Mouse (Mus musculus) mouse trophoblast stem cell (cell line): ENCODE data around the gene Coq6.
"Not testable (repeated sequence)": the region's sequence is repeated elsewhere in the genome, so short reads cannot be mapped to it uniquely, and the experiment has no call there.

Experiments used
- in situ Hi-C, 2 experiments: fragments of 300-500 bp; cut with MseI, MboI; formaldehyde crosslinking; loops; 2 replicates in 1 of 2; 3 replicates in 1 of 2; pipeline ENCODE4 v1.15.1; 2025

Gene Coq6

DNA sequence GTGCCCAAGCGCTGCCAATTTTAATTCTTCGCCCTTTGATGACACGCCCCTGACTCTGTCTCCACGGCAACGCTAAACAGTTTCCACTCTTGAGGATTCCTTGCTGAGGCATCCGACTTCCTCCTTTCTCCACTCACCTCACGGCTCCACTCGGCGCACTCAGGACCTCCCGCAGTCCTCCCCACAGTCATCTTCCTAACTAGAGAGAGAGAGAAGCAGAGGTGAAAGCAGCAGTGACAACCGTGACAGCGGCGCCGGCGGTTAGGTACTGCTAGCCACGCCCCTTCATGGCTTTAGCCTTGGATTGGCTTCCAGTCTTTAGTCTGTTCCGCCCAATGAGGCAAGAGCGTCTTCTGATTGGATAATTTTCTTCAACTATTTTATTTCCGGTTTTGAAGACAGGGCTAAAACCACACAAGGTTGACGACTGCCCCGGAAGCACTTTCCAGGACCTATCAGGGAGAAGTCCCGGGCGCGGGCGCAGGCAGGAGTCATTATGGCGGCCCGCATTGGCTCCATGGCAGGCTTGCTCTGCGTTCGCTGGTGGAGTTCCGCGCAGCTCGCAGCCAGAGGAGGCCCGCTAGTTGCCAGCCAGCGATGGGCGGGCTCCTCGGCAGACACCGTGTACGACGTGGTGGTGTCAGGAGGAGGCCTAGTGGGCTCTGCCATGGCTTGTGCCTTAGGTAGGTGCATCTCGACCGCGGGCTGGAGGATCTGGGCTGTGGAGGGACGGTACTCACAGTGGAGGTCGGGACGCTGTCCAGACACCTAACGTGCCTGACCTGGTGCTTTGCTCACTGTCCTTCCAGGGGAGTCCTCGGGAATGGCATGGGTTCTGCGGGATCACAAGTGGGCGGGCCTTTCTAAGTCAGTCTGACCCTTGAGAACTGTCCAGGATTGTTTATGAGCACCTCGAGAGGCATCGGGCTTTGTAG lies at the start of gene Coq6, which contains the start of gene Fam161b:
Gene Coq6, plus strand, starts transcription at position 103 of the 935 bp plus-strand sequence.
Gene Fam161b, minus strand, starts transcription at position 279 of the 935 bp plus-strand sequence.
- in situ Hi-C loops, result no loop called here

DNA sequence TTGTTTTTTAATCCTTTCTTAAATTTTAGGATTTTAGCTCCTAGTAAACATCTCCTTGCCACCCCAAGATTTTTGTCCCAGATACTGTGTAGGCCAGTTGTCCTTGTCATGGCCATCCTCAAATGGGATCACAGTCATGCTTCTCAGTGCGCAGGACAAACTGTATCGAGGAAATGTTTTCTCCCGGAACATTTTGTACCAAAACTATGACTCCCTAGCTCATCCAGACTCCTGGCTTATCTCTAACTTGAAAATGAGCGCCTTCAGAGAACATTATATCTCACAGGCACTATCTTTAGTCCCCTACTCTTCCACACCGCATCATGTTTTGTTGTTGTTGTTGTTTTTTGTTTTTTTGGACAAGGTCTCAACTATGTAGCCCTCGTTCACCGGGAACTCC lies 45.5 kb upstream of the Coq6 start:
- in situ Hi-C loops, result no loop called here

DNA sequence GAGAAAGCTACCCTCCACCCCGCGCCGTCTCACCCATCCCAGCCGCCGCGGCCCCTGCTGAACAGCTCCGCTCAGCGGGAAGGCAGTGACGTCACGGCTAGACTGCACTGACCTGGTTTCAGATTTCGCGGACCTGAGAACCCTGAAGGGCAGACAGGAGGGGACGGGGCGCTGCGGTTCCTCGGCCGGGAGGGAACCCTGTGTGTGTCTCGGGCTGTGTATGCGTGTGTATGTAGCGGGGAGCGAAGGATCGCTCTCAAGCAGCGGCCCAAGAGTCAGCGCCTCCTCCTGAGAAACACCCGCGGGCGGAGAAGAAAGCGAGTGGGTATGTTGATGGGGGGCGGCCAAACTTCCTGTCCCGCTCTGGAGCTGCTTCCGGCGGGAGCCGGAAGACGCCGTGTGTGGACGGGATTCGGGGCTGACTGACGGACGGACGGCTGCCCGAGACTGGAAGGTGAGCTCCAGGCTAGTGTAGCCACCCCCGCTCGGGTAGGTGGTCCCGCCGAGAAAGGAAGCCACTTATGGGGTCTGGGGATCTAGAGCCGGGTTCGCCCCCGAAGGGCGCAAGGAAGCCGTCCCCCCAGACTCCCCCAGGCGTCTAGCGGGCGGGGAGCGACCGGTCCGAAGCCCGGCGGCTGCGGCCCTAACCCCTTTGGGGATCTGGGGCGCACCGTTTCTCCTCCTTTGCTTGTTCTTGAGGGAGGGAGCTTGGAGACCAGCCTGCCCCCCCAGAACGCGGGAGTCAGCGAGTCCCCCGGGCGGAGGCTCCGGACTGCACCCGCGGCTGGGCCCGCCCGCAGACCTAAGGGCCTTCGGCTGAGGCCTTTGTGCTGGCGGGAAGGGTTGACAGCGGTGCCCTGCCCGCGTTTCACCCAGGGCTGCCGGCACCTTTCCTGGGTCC lies 44.5 kb upstream of the Coq6 start, which contains the start of gene Zfp410:
Gene Zfp410, plus strand, starts transcription at position 132 of the 901 bp plus-strand sequence.
- in situ Hi-C loops, result no loop called here

DNA sequence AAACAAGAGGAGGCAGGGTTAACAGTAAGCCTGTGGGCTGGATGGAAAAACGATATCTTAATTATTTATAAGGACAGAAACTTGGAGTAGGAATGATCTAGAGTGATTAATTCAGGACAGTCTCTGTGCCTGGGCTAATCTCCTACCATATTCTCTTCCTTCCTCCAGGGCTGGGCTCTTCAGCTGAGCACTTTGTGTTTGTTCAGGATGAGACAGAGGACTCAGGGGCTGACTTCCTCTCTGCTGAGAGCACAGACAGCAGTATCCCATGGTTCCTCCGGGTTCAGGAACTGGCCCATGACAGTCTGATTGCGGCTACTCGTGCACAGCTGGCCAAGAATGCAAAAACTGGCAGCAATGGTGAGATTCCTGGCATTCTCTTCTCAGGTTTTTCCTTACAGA lies 34.3 kb upstream of the Coq6 start:
- in situ Hi-C loops, result no loop called here

DNA sequence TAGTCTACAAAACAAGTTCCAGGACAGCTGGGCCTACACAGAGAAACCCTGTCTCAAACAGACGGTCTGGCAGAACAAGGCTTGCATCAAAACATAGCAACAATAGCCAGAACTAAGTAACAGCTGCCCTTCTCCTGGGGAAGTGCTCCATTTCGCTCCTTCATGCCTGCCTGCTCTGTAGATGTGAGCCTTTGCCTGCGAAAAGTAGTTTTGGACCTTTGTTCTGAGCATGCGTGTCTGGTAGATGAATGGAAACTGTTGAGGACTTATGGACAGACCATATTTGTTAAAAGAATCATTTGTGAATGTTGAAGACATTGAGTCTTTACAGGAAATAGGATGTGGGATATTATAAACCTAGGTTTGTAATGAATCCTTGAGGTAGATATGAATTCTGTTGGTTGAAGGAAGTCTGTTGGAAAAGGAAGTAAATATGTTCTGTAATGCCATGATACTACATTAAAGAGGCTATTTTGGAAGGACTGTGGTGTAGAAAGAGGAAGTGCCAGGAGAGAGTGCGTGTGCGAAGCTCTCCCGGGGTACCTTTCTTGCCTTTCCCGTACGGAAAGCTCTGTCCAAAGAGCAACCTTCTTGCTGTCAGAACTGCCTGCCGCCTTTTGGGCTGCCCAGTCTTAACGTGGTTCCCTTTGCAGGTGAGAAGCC lies 24.4 kb upstream of the Coq6 start:
- in situ Hi-C loops, result no loop called here

DNA sequence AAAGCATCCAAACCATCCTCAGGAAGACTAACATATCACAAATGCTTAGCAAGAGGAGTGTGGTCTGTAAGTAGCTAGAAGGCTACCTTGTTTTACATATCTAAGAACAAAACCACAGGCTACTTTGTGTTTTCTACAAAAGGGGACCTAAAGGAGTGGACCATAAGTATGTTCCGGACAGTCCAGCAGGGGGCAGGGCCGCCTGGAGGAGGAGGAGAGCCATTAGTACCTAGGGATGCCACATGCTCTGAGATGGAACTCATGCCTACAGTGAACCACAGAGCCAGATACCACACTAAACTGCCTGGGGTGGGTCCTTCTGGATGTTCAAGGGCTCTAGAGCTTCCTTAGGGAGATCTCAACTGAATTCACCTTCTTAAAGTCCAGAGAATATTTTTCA lies 14.3 kb upstream of the Coq6 start:
- in situ Hi-C loops, result no loop called here

GRCm38 (mm10) chr12:84358699-84359098 lies 2.8 kb upstream of the Coq6 start:
- in situ Hi-C loops, result not testable (repeated sequence)

GRCm38 (mm10) chr12:84362872-84363271 lies 1.4 kb downstream of the Coq6 start:
- in situ Hi-C loops, result no loop called here

GRCm38 (mm10) chr12:84364291-84364690 lies 2.8 kb downstream of the Coq6 start:
- in situ Hi-C loops, result no loop called here

DNA sequence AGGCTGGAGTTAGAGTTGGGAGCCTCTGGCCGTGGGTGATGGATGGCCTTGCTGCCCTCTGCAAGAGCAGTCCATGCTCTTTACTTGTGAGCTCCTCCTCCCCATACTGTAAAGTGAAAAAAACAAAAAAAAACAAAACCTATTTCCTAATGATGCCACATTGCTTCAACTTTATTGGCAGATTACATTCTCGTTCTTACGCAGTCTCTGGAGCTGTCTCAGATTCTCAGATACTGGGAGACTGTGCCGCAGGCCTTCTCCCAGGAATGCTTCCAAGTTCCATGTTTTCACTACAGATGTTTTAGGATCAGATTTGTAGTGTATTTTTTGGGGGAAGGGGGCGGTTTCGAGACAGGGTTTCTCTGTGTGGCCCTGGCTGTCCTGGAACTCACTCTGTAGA lies 3.7 kb downstream of the Coq6 start:
- in situ Hi-C loops, result no loop called here

GRCm38 (mm10) chr12:84366971-84367370 lies 5.5 kb downstream of the Coq6 start:
- in situ Hi-C loops, result no loop called here

- in situ Hi-C loops, result no loop called here
Measured at GRCm38 (mm10) chr12:84371647-84372046, 10.2 kb downstream of the Coq6 start.

- in situ Hi-C loops, result no loop called here
Measured at GRCm38 (mm10) chr12:84373831-84374481, 12.5 kb downstream of the Coq6 start.

DNA sequence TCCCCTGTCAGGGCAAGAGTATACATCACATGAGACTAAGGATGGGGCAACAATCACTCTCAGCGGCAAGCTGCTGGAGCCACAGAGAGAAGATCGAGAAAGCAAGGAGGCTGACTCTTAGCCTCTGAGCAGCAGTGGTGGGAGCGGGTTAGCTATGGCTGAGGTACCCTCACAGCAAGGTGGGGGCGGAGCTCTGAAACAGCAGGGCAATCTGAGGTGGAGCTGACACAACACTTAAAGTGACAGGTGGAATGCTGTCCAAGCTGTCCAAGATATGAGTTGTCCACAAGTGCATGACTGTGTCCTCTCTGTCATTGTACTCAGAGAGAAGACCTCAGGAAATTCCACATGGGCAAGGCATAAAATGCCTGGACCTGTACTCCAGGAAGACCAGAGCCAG lies 20.9 kb downstream of the Coq6 start:
- in situ Hi-C loops, result no loop called here

- in situ Hi-C loops, result no loop called here
Measured at GRCm38 (mm10) chr12:84384644-84385081, 23.2 kb downstream of the Coq6 start.

DNA sequence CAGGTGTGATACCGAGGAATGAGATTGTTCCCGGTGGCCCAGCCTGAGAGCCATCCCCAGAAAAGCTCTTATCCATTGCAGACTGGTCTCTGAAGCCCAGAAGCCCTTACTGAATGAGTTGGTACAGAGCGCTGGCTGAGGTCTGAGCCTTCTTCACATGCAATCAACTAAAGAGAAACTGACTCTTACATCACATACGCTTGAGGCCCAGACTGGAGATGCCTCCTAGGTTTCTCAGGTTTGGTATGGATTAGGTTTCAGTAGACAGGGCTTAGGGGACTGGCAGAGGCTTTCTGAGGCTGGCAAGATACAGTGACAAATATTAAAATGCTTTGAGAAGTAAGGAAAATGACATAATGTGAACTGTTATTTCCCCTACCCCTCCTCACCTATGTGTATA lies 24.0 kb downstream of the Coq6 start:
- in situ Hi-C loops, result no loop called here

DNA sequence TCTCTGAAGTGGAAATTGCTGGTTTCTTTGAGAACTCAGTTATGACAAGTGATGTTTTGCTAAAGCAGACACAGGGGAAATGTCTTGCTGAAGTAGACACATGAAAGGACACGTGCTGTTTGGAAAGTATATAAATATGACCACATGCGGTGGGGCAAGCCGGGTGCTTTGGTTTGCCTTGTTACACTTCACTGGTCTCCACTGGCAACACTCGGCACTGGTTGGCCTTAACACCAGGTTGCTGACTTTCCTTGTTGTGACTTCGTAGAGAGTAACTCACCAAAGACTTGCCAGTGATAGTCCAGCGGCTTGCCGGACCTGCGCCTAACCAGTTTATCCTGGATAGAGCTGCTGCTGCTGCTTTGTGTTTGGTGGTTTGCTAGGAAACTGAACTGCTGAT lies 26.6 kb downstream of the Coq6 start:
- in situ Hi-C loops, result no loop called here

DNA sequence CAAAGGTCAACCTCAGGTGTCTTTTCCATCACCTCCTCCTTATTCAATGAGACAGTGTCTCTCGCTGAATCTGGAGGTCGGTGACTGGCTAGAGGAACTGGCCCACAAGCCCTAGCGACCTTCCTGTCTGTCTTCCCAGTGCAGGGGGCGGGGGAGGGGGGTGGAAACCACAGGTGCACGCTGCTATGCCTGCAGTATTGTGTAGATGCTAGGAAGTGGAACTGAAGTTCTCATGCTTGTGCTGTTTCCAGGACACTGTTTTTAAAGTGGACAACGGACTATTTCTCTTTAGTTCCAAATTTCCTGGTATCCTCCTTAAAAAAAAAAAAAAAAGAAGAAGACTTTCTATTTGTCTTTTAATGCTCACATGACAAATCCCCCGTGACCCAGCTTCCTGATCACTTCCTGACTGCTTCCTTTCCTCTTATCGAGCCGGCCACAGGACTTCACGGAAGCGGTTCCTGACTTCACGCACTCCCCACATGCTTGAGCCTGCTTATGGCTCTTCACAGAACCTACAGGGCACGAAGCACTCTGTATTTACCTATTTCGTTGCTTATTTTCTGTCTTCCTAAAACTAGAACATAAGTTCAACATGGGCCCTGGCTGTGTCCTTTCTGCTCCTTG lies 27.4 kb downstream of the Coq6 start:
- in situ Hi-C loops, result no loop called here

GRCm38 (mm10) chr12:84390336-84390735 lies 28.9 kb downstream of the Coq6 start:
- in situ Hi-C loops, result no loop called here

DNA sequence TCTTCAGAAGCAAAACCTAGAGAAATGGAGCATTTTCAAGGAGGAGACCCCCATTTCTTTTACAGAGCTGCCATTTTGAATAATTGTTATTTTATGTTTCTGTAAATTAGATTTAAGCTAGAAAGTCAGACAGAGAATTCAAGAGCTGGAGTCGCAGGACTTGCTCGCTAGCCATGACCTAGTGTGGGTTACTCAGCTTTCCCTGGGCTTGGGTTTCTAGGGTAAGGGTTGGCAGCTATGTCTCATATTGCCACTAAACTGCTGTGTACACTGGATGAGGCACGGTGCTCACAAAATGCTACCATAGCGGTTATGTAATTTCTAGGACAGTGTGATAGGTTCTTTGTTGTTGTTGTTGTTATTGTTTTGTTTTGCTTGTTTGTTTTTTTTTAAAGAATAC lies 31.2 kb downstream of the Coq6 start:
- in situ Hi-C loops, result no loop called here

- in situ Hi-C loops, result no loop called here
Measured at GRCm38 (mm10) chr12:84393847-84394246, 32.4 kb downstream of the Coq6 start.
